Mouse (Mus musculus) testis, postnatal 14 days (tissue): Measurements from ENCODE around the gene Rrm2.

Source experiments
- DNase-seq: peaks from one replicate; pipeline ENCODE4 v3.0.0; 2021; ENCODE audit warnings: low spot score

Rrm2 gene

DNA sequence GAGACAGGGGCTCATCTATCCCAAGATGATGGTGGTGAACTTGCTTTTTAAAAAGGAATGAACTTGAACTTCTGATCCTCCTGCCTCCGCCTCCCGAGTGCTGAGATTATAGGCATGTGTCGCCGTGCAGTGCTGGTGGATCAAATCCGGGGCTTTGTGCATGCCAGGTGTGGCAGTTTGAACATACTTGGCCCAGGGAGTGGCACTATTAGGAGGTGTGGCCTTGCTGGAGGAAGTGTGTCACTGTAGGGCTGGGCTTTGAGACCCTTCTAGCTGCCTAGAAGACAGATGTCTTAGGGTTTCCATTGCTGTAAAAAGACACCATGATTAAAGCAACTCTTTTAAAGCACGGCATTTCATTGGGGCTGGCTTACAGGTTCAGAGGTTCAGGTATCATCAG lies 42.5 kb downstream of the Rrm2 start:
- DNase-seq = no peak

GRCm38 (mm10) chr12:24753680-24754079 lies 45.6 kb downstream of the Rrm2 start:
- no peak for DNase-seq

DNA sequence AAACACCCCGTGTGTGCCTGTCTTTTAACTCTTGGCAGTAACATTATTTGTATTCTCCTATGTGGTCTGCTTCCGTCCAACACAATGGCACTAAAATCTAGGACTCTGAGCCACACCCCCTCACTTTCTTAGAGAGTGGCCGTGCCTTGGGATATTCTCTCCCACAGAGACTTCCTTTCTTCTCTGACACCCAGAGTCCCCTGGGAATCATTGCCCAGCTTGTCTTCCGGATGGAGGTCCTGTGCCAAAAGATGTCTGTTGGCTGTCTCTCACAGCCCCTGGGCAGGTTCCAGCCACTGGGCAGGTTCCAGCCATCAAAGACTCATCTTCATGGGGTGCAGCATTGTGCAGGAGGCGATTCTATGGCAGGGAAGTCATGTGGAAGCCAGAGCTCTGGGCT lies 46.7 kb downstream of the Rrm2 start:
- no peak for DNase-seq

DNA sequence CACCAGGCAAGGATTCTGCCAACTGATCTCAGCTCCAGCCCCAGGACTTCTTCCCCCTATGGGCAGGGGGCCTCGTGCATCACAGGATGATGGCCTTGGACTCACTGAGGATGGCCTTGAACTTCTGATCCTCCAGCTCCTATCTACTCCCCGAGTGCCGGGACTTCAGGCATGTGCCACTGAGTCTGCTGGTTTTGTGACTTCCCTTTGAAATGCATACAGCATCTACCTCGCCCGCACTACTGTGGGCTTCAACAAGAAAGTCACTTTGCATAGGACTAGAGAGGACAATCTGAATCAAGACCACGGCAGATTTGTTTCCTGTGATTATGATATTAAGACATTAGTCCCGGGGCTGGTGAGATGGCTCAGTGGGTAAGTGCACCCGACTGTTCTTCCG lies 47.4 kb downstream of the Rrm2 start:
- DNase-seq = no peak

DNA sequence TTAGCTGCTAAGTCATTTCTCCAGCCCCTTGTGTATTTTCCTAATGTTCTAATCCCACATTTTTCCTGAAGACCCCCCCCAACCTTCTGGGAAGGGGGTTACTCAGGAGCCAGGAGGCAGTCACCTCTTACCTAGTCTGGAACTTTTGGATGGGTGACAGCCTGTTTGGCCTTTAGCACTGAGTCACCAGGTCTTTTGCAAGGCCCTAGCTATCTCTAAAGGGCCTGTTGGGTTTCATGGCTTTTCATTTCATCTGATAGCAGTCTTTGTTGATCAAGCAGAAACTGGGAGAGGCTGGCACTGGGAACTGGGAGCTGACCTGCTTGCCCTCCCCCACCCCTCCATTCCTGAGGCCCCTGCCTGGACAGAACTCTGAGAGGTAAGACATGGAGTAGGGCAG lies 49.3 kb downstream of the Rrm2 start:
- no peak for DNase-seq

- no peak for DNase-seq
Measured at GRCm38 (mm10) chr12:24758374-24758773, 50.3 kb downstream of the Rrm2 start.

DNA sequence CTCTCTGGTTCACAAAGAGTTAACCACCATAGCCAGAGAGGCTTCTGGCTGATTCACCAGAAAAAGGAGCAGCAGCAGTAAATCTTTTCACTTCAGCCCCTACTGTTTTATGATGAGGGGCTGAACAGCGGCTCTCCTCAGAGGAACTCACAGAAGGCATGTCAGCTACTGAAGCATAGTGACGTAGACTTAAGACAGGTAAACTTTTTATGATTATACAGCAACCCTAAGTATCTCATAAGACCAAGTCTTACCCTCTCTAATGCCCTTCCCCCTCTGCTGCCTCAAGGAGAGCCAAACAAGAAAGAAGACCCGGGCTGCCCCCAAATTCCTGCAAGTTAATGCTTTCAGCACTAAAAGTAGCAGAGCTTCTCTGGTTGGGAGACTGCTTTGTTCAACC lies 54.2 kb downstream of the Rrm2 start:
- no peak for DNase-seq
